Mouse (Mus musculus): ENCODE data around the gene Ppp2r5b.

DNA sequence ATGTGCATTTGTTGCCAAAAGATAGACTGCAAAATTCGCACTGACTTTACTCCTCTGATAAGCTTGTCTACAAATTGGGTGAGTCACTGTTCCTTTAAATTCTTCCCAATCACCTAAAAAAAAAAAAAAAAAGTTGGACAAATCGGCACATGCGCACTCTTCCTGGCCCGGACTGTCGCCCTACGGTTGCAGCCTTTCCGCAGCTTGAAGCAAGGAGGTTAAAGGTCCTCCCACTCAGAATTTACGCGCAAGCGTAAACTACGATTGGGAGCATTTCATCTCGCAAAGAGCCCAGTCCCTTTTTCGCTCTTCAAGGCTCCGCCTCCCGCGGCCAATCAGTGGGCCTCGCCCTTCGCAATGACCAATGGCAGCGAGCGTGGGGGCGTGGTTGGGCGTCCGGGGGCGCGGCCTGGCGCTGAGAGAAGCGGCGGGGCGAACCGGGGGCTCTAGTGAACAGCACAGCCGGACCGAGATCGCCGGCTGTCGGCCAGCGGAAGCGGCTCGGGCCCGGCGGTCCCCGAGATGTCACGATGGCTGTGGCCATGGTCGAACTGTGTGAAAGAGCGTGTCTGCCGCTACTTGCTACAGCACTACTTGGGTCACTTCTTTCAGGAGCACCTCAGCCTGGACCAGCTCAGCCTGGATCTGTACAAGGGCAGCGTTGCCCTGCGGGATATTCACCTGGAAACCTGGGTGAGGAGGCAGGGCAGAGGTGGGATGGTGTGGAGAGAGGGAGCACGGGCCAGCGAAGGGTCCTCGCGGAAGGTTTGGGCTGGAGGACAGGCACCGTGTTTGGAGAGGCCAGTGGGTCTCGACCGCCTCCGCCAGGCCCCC is 5.8 kb upstream of the Ppp2r5b start, which contains the start of gene Atg2a:
- no peak for TF ChIP-seq CTCF (conservative IDR thresholded peaks at IDR 0.05; ENCODE audit: low read length)
- no peak for TF ChIP-seq POU5F1 (IDR thresholded peaks at IDR 0.05; ENCODE audit: borderline replicate concordance, low read length)
- TF ChIP-seq NANOG (IDR thresholded peaks at IDR 0.05; ENCODE audit: borderline replicate concordance, low read length) = no peak

All from E14TG2a.4 (cell line).